Mouse (Mus musculus) adrenal gland, postnatal 10 days (tissue): ENCODE measurements around the gene Vgll4. TPM values are rescaled to one million over a fixed set of nuclear protein-coding genes. Genes with fewer than 3 reads are reported as not detected.
"Not testable (repeated sequence)": the region's sequence is repeated elsewhere in the genome, so short reads cannot be mapped to it uniquely, and the experiment has no call there.

Experiments used
- DNase-seq: peaks from one replicate; pipeline ENCODE4 v3.0.0; 2021; ENCODE audit warnings: mixed read lengths
- total RNA-seq, 2 experiments: library from RNA; stranded (reverse); gene quantifications; 2 replicates each; pipeline ENCODE4 v1.2.3; 2021

Vgll4 gene
- total RNA-seq, 2 experiments from 2014 or later: 82.4 to 93.1 TPM

DNA sequence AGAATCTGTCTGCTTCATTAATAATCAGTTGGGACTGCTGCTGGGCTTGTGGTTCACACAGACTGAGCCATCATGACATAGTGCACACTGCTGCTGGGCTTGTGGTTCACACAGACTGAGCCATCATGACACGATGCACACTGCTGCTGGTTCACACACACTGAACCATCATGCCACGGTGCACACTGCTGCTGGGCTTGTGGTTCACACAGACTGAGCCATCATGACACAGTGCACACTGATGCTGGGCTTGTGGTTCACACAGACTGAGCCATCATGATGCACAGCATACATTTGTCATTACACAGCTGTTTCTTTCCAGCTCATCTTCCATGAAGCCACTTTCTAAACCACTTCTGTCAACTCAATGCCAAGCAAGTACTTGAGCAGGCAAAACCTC, 30.1 kb downstream of the Vgll4 start:
- no peak for DNase-seq

GRCm38 (mm10) chr6:114936941-114937313, 32.9 kb downstream of the Vgll4 start:
- no peak for DNase-seq

DNA sequence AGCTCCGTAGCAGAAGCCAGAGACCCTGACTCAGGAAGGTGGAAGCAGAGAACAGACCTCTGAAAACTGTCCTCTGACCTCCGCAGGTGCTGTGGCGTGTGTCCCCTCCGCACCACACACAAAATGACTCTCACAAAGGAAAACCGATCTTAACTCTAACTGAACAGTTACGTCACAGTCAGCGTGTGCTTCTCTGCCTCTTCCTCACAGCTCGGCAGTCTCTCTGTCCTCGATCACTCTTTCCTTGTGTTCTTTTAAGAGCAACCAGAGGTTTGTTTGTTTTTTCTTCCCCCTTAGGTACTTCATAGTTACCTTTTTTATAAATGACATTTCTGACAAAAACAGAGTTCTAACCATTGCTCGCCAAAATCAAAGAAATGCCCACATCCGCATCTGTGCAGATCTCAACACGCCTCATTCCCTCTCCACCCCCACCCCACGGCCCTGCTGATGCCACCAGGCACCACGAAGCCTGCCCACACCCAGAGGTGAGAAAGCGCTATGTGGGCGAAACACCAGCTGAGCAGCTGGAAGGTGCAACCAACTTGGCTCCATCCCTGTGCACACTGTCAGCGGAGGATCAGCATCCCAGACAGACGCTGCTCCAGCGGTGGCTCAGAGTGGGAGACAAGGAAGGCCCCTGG, 33.4 kb downstream of the Vgll4 start:
- DNase-seq: no peak

GRCm38 (mm10) chr6:114935362-114935761, 34.4 kb downstream of the Vgll4 start:
- no peak for DNase-seq

DNA sequence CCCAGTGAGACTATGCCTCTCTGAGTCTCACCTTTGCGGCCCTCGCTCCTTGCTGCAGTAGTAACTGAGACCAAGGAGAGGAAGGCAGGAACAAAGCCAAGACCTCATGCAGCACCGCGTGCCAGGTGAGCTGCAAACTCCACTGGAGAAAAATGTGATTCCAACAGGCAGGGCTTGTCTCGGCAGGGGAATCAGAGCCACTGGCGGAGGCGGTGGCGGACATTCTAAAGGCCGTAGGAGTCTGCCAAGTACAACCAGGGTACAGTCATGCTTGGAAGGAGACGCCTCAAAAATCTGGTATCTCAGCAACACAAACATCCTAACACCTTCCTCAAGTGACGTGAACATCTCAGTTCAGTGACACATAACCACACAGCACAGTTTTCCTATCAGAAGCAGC, 35.7 kb downstream of the Vgll4 start:
- DNase-seq: no peak

DNA sequence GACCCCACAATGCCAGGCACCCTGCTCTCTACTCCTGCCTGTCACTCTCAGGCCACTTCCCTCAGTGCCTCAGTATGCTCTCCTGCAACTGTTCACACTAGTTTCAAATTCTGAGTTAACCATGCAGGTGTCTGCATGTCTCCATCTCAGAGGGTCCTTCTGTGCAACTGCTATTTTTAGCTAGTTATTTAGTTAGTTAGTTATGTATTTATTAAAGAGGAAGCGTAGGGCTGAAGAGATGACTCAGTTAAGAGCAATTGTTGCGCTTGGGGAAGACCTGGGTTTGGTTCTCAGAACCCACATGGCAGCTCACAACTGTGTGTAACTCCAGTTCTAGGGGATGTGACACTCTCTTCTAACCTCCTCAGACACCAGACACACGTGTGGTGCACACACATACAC, 36.8 kb downstream of the Vgll4 start:
- DNase-seq: no peak

DNA sequence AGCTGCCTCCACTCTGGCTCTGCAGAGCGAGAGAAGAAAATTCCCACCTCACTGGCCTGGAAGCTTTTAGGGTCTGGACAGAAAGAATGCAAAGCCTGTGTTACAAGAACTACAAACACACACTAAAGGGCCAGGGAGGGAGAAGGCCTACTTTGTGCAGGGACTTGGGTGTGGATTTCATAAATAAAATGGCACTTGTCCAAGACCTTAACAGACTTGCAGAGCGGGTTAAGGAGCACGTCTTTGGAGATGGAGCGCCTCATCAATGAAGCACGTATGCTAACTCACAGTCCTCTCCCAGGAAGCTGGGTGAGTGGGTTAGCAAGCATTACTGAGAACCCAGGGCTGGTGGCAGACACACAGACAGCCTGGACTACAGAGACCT, 37.7 kb downstream of the Vgll4 start:
- no peak for DNase-seq

GRCm38 (mm10) chr6:114931212-114932115, 38.3 kb downstream of the Vgll4 start:
- DNase-seq: no peak

DNA sequence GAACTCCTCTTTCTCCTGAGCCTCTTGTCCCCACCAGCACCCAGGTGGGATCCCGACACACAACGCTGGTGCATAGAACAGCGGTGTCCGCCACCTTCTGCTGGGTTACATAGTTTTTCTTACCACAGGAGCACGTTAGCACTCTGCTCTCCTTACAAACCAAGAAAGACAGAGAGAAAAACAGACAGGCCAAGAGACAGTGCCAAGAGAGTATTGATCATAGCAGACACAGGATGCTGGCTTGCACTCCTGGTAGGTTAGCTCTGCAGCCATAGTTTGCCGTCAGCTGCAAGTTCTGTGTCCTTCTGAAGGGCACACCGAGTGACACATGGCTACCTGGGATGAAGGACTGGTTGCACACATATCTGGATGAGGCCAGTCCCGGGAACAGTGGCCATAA, 39.1 kb downstream of the Vgll4 start:
- no peak for DNase-seq

GRCm38 (mm10) chr6:114930038-114930591, 39.7 kb downstream of the Vgll4 start:
- DNase-seq: peak; percentile 66

GRCm38 (mm10) chr6:114929346-114929745, 40.4 kb downstream of the Vgll4 start:
- no peak for DNase-seq

DNA sequence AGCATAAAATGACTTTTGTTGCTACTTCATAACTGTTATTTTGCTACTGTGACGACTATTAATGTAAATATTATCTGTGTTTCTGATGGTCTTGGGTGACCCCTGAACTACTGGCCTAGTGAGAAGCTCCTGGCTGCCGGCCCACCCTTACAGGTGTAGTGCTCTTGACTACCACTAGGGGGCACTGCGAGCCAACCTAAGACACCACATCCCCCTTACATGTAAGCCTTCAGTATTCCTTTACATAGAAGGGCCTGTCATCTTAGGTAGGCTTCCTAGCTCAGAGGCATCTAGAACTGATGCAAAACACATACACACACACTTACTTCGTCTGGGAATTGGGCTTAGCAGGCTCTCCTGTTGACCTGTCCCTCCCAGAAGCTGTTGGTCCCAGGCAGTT, 41.3 kb downstream of the Vgll4 start:
- DNase-seq: peak; percentile 79

DNA sequence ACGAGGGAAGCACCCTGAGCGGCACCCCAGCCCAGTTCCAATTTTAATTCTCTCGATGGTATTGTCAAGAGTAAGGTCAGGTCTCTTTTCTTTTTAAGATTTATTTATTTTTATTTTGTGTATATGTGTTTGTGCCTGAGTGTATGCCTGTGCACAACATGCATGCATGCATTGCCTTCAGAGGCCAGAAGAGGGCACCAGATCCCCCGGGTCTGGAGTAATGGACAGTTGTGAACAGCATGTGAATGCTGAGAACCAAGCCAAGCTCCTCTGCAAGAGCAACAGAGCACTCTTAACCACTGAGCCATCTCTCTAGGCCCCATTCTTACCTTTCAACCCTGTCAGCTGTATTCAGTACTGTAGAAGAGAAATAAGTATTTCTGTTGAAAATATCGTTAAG, 42.4 kb downstream of the Vgll4 start:
- DNase-seq: no peak

DNA sequence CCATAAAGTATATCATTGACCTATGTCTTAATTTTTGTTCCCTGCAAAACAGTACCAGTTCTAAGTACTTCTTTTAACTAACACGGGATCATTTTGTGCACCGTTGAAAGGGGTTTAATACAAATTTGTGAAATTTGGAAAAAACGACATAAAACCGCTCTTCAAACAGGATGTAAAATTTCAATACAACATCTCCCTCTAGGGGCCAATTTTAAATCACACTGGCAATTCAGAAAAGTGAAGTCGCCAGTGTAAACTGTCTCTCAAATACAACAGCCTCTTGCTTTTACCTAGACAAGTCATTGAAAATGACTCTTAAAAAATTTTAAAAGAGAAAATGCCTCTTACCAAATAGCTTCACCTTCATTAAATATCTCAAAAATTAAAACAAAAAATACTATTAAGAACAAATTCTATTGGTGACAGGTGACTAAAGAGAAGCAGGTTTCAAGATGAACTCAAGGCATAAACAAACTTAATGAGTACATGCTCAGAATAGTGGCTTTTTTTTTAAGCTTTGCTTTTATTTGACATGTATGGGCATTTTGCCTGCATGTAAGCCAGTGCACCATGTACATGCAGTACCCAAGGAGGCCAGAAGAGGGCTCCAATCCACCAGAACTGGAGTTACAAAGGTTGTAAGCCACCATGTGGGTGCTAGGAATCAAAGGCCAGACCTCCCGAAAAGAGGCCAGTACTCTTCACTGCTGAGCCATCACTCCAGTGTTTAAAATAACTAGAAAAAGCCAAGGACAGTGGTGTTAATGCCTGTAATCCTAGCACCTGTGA, 43.2 kb downstream of the Vgll4 start:
- DNase-seq: no peak

DNA sequence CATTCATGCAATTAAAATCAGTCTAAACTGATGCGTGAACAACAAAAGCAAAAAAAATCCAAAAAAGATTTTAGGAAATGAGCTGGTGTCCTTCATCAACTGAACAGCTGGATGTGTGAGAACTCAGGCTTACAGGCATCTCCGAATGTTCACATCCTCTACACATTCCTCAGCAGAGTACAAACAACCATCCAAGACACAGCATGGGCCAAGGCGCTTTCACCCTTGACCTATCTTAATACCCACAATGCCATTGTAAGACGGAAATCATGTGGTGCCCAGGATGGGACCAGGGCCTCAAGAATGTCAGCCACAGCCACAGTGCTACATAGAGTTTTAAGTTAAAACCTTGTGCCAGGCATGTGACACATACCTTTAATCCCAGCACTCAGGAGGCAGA, 44.6 kb downstream of the Vgll4 start:
- DNase-seq: no peak

DNA sequence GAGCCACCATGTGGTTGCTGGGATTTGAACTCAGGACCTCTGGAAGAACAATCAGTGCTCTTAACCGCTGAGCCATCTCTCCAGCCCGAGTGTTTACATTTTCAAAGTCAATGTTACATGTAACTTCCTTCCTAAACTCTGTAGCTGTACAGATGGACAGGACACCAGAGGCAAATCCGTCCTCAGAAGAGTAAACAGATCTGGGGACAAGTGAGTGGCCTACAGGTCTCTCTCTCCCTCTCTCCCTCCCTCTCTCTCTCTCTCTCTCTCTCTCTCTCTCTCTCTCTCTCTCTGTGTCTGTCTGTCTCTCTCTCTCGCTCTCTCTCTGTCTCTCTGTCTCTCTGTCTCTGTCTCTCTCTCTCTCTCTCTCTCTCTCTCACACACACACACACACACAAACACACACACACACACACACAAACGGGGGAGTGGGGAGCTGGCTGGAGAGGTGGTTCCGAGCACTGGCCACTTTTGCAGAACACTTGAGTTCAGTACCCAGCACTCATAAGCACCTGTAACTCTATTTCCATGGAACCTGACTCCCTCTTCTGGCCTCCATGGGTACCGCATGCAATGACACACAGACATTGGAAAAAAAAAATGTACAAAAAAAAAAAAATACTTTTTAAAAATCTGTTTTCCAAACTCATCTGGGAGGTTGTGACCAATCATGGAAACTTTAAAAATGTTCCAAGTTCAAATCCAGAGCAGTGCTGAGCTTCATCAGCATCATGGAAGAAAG, 47.3 kb downstream of the Vgll4 start:
- not testable (repeated sequence) for DNase-seq

DNA sequence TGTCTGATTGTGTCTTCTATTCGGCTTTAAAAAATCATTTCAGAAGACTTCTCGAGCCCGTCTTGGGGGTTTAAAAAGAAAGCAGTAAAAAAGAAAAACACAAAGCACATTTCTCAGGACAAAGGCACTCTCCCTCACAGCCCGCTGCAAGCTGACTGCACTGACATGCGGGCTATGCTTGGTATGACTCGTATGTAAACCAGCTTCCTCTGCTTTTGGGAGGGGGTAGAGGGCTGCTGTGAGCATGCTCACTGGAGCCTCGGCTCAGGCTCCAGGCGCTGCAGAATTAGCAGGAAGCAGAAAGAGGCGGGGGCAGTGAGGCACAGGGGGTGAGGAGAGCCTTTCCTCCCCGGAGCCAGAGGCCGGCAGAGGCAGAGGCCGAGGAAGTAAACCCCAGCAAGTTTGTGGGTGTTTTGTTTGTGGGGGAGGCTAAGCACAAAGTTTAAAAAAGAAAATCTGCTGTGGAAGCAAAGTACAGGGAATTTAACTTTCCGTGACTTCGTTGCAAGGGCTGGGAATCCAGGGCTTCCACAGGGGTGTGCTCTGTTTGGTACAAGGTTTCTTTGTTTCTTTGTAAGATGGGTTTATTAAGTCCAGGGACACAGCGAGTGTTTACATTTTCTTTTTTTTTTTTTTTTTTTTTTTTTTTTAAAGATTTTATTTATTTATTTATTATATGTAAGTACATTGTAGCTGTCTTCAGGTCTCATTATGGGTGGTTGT, 48.0 kb downstream of the Vgll4 start:
- DNase-seq: peak; percentile 92

DNA sequence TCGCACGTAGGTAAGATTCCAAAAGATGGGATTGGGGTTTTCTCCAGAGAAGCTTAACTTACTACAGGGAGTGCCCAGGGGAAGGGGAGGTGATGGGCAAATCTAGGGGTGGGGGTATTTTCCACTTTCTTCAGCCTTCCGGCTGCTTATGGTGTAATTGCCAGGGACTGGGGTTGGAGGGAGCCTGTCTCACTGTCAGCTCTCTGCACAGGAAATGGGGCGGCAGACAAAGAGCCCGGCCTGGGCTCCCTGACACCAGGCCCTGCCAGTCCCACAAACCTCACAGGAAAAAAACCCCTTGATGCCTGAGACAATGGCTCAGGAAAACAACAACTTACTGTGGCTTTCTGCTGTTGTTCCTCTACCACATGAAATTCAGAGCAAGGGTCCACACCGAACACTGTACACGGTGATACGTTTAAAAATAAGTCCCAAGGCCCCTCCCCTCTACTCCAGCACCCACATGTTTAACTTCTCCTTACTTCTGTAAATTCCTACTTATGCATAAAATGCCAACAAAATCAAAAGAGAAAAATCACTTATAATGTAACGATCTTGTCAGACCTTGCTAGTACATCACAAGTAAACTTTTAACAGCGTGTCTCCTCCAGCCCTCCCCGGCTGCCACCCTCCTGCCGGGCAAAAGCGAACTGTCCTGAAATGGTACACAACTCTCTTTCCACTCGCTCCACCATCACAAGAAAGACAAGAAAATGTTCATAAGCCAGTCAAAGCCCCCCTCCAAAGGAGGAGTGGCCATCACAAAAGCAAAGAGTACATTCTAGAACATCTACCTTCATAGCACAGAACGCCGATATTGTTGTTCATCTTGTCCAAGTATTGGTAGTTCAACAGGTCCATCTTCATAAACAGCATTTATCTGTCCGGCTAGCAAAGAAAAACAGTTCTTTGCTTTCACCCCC, 49.0 kb downstream of the Vgll4 start:
- peak; percentile 68 for DNase-seq

DNA sequence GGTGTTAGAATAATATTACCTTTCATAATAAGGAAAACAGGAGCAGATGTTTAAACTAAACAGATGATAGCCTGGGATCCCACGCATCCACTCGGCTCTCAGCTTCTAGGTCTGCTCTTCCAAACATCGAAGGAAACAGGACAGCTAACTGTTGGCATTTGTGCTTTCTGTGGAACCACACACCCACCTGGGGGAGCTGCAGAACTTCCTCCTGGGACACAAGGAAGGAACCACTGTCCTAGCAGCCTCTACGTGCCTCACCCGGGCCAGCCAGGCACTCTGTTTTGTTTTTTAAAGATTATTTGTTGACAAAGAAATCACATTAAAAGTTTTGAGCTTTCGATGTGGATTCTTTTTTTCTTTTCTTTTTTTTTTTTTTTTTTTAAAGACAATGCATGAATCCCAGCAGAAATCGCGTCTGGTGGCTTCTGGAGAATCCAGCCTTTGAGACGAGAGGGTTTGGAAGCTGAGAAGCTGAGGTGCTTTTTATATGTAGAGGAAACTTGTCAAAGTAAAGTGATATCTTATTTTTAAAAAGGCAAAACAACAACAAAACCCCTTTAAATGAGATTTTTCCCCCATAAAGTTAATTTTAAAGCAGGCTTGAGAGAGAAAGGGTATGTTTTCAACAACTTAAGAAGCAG, 50.0 kb downstream of the Vgll4 start:
- peak; percentile 58 for DNase-seq

GRCm38 (mm10) chr6:114918994-114919393, 50.8 kb downstream of the Vgll4 start:
- DNase-seq: no peak
